Mouse (Mus musculus) midbrain, postnatal 0 days (tissue): Measurements from ENCODE around the gene Aacs. TPM values are rescaled to one million over a fixed set of nuclear protein-coding genes. Genes with fewer than 3 reads are reported as not detected.

ENCODE experiments used
- ATAC-seq: fragments of 200-750 bp; cut with Nextera tagmentation; 2 replicates; pipeline ENCODE4 v1.8.0; 2017; ENCODE audit warnings: moderate number of reproducible peaks, mild to moderate bottlenecking, moderate TSS enrichment, moderate library complexity; ENCODE audit not compliant: low FRiP score
- DNase-seq: peaks from one replicate; pipeline ENCODE4 v3.0.0-alpha.2; 2015; ENCODE audit warnings: low spot score
- H3K27ac ChIP-seq: fragments of 300-500 bp; sonication (generic); 2 replicates; pipeline ENCODE4 v1.5.1; 2014; ENCODE audit warnings: low read depth, mild to moderate bottlenecking, low read length, mixed read lengths
- H3K27me3 ChIP-seq: fragments of 300-500 bp; sonication (generic); 2 replicates; pipeline ENCODE4 v1.6.1; 2014; ENCODE audit warnings: low read length, control low read depth, mixed read lengths; ENCODE audit not compliant: insufficient read depth
- H3K36me3 ChIP-seq: fragments of 300-500 bp; sonication (generic); 2 replicates; pipeline ENCODE4 v1.6.1; 2014; ENCODE audit warnings: low read length, control low read depth, mixed read lengths; ENCODE audit not compliant: insufficient read depth
- H3K4me1 ChIP-seq: fragments of 300-500 bp; sonication (generic); 2 replicates; pipeline ENCODE4 v1.6.1; 2014; ENCODE audit warnings: mild to moderate bottlenecking, control low read depth, antibody characterized with exemption, low read length, mixed read lengths; ENCODE audit not compliant: insufficient read depth
- H3K4me2 ChIP-seq: fragments of 300-500 bp; sonication (generic); 2 replicates; pipeline ENCODE4 v1.6.1; 2014; ENCODE audit warnings: low read depth, mild to moderate bottlenecking, low read length, mixed read lengths; ENCODE audit not compliant: poor library complexity, severe bottlenecking
- H3K4me3 ChIP-seq: fragments of 300-500 bp; sonication (generic); 2 replicates; pipeline ENCODE4 v1.5.1; 2014; ENCODE audit warnings: low read depth, mild to moderate bottlenecking, low read length, moderate library complexity
- H3K9ac ChIP-seq: fragments of 300-500 bp; sonication (generic); replicated peaks from 2 replicates; pipeline ENCODE4 v1.6.1; 2014; ENCODE audit warnings: mild to moderate bottlenecking, low read length, moderate library complexity, mixed read lengths; ENCODE audit not compliant: poor library complexity, severe bottlenecking
- H3K9me3 ChIP-seq: fragments of 300-500 bp; sonication (generic); 2 replicates; pipeline ENCODE4 v1.6.1; 2016; ENCODE audit warnings: low read length, control low read depth
- CTCF ChIP-seq: IDR thresholded peaks from 2 replicates; pipeline ENCODE4 v1.5.1; 2016; ENCODE audit warnings: antibody characterized with exemption, mild to moderate bottlenecking
- WGBS: fragments of 180-500 bp; shearing (Covaris S2); extraction: QIAGEN DNeasy Blood & Tissue Kit; methylation state at CpG from one replicate; pipeline ENCODE4 v1.1.7; 2014; 5-methylcytosine and 5-hydroxymethylcytosine counted together
- microRNA-seq: library from miRNA; unstranded; fragments of <30 nt; microRNA quantifications from one replicate; pipeline ENCODE4, GENCODE M21; 2016; ENCODE audit warnings: borderline number of aligned reads
- polyA plus RNA-seq: library from polyadenylated mRNA; unstranded; fragments of >200 nt; fragmentation: Nextera tagmentation; extraction: Ambion mirVana; gene quantifications from 2 replicates; pipeline ENCODE4 v1.2.1, GENCODE M21; 2015
- total RNA-seq: library from RNA; depleted of rRNA; stranded (reverse); fragments of >200 nt; gene quantifications from 2 replicates; pipeline ENCODE4 v1.2.3, GENCODE M21; 2014; rRNA removed

The Aacs gene
- total and polyA plus RNA-seq, 2 experiments from 2014 or later = 84.8 to 112 TPM

DNA sequence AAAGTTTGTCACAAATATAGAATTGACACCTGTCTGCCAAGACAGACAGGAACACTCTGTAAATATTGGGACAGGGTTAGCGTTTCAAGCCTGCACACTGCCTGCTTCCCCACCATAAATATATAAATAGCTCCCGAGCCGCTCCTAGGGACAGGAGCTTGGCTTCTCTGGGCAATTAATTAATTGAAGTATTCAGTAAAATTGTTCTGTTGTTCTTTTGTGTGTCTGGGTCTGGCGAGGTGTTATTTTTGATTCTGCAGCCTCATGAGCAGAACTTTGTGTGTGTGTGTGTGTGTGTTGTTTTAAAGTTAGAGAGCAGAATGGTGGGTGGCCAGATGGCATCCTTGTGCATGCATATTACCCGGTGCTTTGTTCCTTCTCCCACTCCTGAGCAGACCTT lies 80.1 kb downstream of the Aacs start:
- Histone ChIP-seq H3K4me2 (no peak overlapping the region), H3K4me1 (no peaks in the 10 kb centered on the region), H3K27me3 (no peaks in the 10 kb centered on the region), H3K27ac (no peak overlapping the region), H3K9me3 (no peaks in the 10 kb centered on the region), H3K4me3 (no peak overlapping the region), H3K36me3 (no peaks in the 10 kb centered on the region), H3K9ac (no peak overlapping the region)
- TF ChIP-seq CTCF = no peak
- WGBS = 82% methylated on average over 5 of the region's 5 CpGs
- DNase-seq (no peak), ATAC-seq (no peak)

DNA sequence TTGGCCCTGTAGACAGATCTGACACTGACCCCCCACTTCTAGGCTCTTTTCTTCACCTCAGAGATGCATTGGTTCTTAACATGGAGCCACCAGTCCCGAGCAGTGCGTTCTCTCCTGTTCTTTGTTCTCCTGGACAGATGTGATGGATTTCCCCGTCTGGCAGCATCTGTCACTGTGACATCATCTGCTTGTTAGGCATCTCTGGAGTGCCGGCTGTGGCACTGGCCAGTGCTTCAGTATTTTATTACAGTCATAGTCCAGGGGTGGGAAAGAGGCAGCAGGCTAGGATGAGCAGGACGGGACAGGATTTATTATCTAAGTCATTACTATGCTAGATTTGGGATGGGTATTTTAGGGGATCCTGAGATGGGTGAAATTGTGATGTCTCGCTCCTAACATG lies 87.9 kb downstream of the Aacs start:
- Histone ChIP-seq H3K9ac (no peak overlapping the region), H3K4me3 (no peak overlapping the region), H3K27ac (no peak overlapping the region), H3K4me2 (no peak overlapping the region), H3K27me3 (no peaks in the 10 kb centered on the region), H3K36me3 (no peaks in the 10 kb centered on the region), H3K9me3 (no peaks in the 10 kb centered on the region), H3K4me1 (no peaks in the 10 kb centered on the region)
- no peak for DNase-seq
- ATAC-seq = no peak
- WGBS = 65% methylated on average over 6 of the region's 6 CpGs
- no peak for TF ChIP-seq CTCF

DNA sequence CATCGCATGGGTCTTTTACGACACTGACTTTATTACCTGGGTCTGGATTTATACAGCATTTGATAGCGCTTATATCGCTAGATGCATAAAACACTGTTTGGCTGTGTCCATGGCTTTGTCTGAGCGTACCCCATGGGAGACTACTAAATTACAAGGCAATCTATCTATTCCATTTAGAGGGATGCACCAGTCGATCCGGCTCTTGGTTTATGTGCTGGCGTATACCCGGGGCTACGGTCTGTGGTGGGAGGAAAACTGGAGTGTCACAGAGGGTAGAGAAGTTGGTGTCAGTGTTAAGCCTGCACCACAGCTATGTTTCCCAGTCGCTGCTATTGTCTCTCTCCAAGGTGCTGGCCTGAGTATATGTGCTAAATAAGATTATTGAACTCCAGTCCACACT lies 90.1 kb downstream of the Aacs start:
- no peak overlapping the region for H3K27ac ChIP-seq
- no peak overlapping the region for H3K4me3 ChIP-seq
- H3K36me3 ChIP-seq = no peaks in the 10 kb centered on the region
- H3K9ac ChIP-seq = no peak overlapping the region
- H3K4me1 ChIP-seq = no peaks in the 10 kb centered on the region
- ATAC-seq (no peak), DNase-seq (no peak)
- no peaks in the 10 kb centered on the region for H3K27me3 ChIP-seq
- WGBS = 80% methylated on average over 11 of the region's 11 CpGs
- H3K9me3 ChIP-seq = no peaks in the 10 kb centered on the region
- TF ChIP-seq CTCF = no peak
- H3K4me2 ChIP-seq = no peak overlapping the region

Small RNAs within 50 kb of the gene (microRNA-seq; reads per million reads assigned to microRNA genes)
- not detected for gene Gm27551

Other genes starting within 250 kb of the Aacs start
- gene Scarb1, start 134.7 kb upstream of the Aacs start, total RNA-seq = 60.2 and 74.0 TPM in 2 replicates
- 57.7 and 57.9 TPM in 2 replicates for gene Scarb1, start 134.7 kb upstream of the Aacs start, polyA plus RNA-seq
- gene Gm10382, start 86.5 kb upstream of the Aacs start, total RNA-seq = not detected in 2 replicates
- 0.67 and 0.83 TPM in 2 replicates for gene Gm10382, start 86.5 kb upstream of the Aacs start, polyA plus RNA-seq
- 915 and 958 TPM in 2 replicates for gene Ubc, start 85.6 kb upstream of the Aacs start, total RNA-seq
- gene Ubc, start 85.6 kb upstream of the Aacs start, polyA plus RNA-seq = 1,268 and 1,306 TPM in 2 replicates
- gene Dhx37, start 41.7 kb upstream of the Aacs start, total RNA-seq = 17.8 and 32.9 TPM in 2 replicates
- 10.9 TPM in 2 replicates for gene Dhx37, start 41.7 kb upstream of the Aacs start, polyA plus RNA-seq
- gene Bri3bp, start 34.2 kb upstream of the Aacs start, total RNA-seq = 89.5 and 96.0 TPM in 2 replicates
- 42.3 and 43.9 TPM in 2 replicates for gene Bri3bp, start 34.2 kb upstream of the Aacs start, polyA plus RNA-seq
- gene Tmem132b, start 56.0 kb downstream of the Aacs start, total RNA-seq = 27.8 and 36.2 TPM in 2 replicates
- 4.8 and 6.4 TPM in 2 replicates for gene Tmem132b, start 56.0 kb downstream of the Aacs start, polyA plus RNA-seq